Mouse (Mus musculus) effector memory CD4-positive, alpha-beta T cell, adult 7 months (primary cell): ENCODE data around the gene Tmem97. TPM values are rescaled to one million over a fixed set of nuclear protein-coding genes. Genes with fewer than 3 reads are reported as not detected.

ENCODE experiments used
- polyA plus RNA-seq: library from polyadenylated mRNA; unstranded; fragments of 100-300 nt; shearing (Covaris generic); gene quantifications from one replicate; pipeline ENCODE4 v1.2.1, GENCODE M21; 2017

Gene Tmem97
- 16.8 TPM for polyA plus RNA-seq

DNA sequence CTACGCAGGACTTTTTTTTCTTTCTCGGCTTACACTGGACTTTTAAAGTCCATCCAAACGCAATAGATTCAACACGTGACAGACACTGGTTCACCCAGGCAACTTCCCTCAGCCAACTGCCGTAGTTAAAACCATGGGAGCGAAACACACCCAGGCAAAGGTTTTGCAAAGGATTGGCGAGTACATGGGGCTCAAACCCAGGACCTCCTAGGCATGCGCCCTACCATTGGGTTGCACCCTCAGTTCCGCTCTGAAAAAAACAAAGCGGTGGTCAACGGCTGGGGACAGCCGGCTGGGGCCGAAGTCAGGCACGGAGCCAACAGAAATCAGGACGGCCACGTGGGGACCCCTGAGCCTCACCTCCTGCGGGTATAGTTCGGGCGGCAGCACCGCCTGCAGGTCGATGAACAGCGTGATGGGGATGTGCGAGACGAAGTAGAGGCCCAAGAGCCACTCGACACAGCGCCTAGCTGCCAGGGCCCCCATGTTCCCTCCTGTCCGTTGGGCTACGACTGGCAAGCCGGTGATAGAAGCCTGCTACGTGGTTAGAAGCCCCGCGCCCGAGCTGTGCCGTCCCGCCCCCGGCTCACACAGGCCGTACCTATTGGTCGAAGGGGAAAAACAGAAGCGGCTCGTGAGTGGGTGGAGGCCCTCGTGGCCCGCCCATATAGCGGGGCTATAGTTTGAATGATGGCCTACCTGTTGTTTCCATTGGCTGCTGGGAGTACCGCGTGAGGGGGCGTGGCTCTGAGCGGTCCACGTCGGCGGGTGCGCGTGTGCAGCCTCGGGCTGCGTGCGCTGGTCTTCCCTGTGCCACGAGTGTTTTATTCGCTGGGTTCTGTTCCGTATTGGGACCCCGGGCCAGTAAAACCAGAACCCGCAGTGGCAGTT is at the start of gene Tmem97:
Gene Tmem97 (minus strand): TSS at position 610 of the 891 bp plus-strand sequence.

GRCm38 (mm10) chr11:78536080-78536689 is 14.4 kb downstream of the Tmem97 start, which contains the start of the genes Tnfaip1 and Ift20:
Gene Tnfaip1, minus strand, starts transcription at chr11:78536332.
Gene Ift20, plus strand, starts transcription at chr11:78536361.

DNA sequence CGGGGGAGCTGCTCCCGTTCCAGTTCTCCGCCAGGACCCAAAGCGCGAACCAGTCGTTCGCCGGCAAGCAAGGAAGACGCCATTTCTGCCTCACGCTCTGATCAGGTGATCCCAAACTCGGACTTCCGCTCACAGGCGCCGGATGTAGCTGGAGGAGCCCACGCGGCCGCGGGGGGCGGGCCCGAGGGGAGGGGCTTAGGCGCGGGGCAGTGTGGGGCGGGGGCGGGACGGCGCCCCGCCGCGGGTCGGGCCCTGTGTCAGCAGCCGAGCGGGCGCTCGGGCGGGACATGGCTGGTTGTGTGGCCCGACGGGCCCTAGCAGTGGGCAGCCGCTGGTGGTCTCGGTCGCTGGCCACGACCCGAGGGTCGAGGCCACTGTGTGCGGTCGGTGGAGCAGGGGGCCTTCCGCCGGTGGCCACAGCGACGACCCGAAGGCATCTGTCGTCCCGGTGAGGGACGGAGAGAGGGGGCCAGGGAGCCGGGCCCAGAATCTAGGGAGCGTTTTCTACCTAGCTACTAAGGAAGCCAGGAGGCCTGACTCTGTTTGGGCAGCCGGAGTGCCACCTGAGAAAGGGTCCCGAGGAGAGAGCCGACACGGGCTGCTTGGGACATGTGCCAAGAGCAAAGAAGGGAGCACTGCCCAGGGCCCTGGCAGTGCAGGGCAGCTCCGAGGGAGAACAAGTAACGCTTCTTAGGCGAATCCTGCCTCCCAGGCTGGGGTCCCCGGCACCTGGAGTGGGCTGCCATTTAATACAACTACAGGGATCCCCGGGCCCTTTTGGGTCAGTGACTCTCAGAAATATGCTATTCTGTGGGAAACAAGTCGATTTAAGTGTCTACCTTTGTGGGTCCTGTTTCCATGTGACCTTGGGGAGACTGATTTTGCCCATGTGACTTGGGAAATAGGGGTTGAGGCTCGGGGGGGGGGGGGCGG is 38.3 kb downstream of the Tmem97 start, which contains the start of the genes Tmem199 and Poldip2:
Gene Tmem199 (minus strand): TSS at position 148 of the 933 bp plus-strand sequence.
Gene Poldip2 (plus strand): TSS at position 169 of the 933 bp plus-strand sequence.

DNA sequence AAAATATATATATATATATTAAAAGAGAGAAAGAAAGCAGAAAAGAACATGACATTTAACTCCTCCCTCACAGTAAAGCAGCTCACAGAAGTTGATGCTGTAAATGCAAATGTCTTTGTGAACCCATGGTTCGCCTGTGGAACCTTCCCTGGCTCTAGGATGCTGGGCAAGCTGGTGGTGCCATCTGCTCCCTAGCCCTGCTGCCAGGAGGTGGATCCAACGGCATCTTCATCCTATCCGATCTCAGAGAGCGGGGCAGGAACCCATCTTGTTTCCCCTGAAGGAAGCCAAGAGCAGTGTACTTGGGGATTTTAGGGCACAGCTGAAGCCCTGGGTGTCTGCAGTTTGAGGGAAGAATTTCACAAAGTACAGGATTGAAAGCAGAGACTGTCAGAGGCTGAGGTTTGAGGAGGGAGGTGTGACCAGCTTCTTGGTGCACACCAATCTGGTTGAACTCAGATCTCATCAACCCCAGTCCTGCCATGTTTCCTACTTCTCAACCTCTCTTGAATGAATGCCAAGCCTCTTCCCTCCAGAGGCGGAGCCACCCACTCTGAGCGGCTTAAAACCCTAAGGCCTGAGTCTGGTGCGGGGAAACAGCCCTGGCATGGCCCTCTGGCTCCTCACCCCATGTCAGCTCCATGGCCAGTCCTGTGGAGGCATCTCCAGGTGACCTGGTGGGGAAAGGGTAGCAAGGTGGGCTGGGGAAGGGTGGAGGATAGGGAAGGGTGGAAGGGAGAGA is 47.5 kb downstream of the Tmem97 start, which contains the start of gene Sebox:
Gene Sebox (plus strand): TSS at position 539 of the 742 bp plus-strand sequence.

GRCm38 (mm10) chr11:78499004-78499403 is 51.6 kb downstream of the Tmem97 start, which contains the start of gene Vtn:
Gene Vtn, plus strand, starts transcription at chr11:78499091.

DNA sequence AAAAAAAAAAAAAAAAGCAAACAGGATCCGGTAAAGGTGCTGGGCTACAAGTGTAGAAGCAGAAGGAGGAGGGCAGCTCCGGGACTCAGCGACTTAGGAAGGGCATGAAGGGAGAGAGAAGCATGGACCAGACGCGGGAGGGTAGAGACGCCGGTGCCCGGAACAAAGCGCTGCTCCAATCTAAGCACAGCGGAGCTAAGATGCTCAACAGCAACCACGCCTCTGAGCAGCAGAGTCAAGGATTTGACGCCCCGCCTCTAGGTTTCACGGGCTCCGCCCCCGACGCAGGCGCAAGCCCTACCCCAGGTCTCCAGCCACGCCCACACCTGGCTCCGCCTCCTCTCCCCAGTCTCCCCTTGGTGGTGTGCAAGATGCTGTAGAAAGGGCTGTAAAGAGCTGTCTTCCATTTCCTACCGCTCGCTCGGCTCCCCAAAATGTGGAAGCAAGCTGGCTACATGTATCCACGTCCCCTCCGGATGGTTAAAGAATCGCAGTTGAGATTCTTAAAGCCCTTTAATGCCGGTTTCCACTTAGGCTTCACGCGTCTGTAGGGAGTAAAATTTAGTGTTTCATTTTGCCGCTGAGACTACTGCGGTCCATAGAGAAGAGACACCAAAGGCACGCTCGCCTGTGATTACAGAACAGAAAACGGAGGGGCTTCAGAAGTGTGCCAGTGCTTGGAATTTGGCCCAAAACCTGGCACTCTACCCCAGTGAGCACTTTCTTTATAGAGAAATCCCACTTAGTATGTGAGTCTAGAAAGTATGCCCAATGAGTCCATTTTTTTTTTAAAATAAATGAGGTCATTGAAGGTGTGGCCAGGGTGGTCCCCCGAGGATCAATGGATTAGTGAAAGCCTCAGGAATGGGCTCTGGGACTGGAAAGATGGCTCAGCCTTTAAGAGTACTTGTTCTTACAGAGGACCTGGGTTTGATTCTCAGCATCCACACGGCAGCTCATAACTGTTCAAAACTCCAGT is 52.7 kb downstream of the Tmem97 start, which contains the start of gene Sarm1:
Gene Sarm1 (minus strand): TSS at position 211 of the 979 bp plus-strand sequence.

Other genes with a start within 250 kb of the Tmem97 start
- gene Spag5, start 249.2 kb downstream of the Tmem97 start, polyA plus RNA-seq, result 0.88 TPM
- gene Aldoc, start 227.8 kb downstream of the Tmem97 start, polyA plus RNA-seq, result 6.8 TPM
- gene Pigs, start 222.4 kb downstream of the Tmem97 start, polyA plus RNA-seq, result 69.6 TPM
- 29.6 TPM for gene Unc119, start 207.3 kb downstream of the Tmem97 start, polyA plus RNA-seq
- gene Foxn1, start 164.2 kb downstream of the Tmem97 start, polyA plus RNA-seq, result 0.30 TPM
- gene Slc13a2, start 128.6 kb downstream of the Tmem97 start, polyA plus RNA-seq, result not detected
- 0.62 TPM for gene Slc46a1, start 85.1 kb downstream of the Tmem97 start, polyA plus RNA-seq
- 2.6 TPM for gene Sarm1, start 53.0 kb downstream of the Tmem97 start, polyA plus RNA-seq
- gene Vtn, start 51.7 kb downstream of the Tmem97 start, polyA plus RNA-seq, result not detected
- not detected for gene Sebox, start 47.3 kb downstream of the Tmem97 start, polyA plus RNA-seq
- gene Tmem199, start 38.6 kb downstream of the Tmem97 start, polyA plus RNA-seq, result 17.1 TPM
- 33.7 TPM for gene Poldip2, start 38.6 kb downstream of the Tmem97 start, polyA plus RNA-seq
- gene Tnfaip1, start 14.4 kb downstream of the Tmem97 start, polyA plus RNA-seq, result 15.2 TPM
- gene Ift20, start 14.4 kb downstream of the Tmem97 start, polyA plus RNA-seq, result 61.7 TPM
- gene Nlk, start 146.6 kb upstream of the Tmem97 start, polyA plus RNA-seq, result 5.7 TPM
- 20.7 TPM for gene Ccnq, start 201.0 kb upstream of the Tmem97 start, polyA plus RNA-seq